In the genomic region with DNA sequence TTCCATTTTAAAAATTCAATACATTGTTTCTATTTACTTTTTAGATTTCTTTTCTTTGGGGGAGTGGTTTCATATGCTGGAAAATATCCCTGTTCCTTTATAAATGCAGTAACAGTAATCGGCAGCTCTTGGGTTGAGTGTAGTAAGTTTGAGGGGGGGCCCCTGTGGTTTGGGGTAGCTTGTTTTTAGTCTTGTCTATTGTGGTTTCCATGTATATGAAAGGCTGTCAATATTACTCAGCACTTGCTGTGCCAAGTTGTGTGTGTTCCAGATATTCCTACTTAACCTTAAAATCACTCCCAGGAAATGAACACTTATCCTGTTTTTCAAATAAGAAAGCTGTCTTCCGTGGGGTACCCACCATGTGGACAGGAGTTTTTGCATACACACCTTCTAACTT, we compare ENCODE assay signal across 12 mouse cellular contexts. TPM values are rescaled to one million over a fixed set of nuclear protein-coding genes. Genes with fewer than 3 reads are reported as not detected.
DNase-seq lines count a peak whose midpoint lies in the region; ATAC-seq and TF ChIP-seq lines count a peak whose summit lies in the region.
"Had no signal": no experiment of that assay in that cellular context is flagged by ENCODE, and none has a peak within 500 bp of the region (broad histone marks: within the 10 kb centered on the region; RNA-seq: fewer than 3 reads in every experiment).

No protein-coding gene starts in this region.

- TF ChIP-seq EP300 in lung, postnatal 0 days (IDR thresholded peaks at IDR 0.05), result no peak

- 57% methylated on average over 2 of the region's 2 CpGs for WGBS in heart, embryonic 13.5 days
- WGBS in lung, postnatal 0 days, result 34% methylated on average over 2 of the region's 2 CpGs
- WGBS in lung, adult 2 months, result 6% methylated on average over 2 of the region's 2 CpGs
- WGBS in liver, embryonic 16.5 days (ENCODE audit: insufficient replicate concordance), result 37% methylated on average over 2 of the region's 2 CpGs
- 84% methylated on average over 2 of the region's 2 CpGs for WGBS in forebrain, embryonic 10.5 days

- no peak for ATAC-seq in heart, embryonic 13.5 days (ENCODE audit: extremely low read depth, insufficient number of reproducible peaks, low FRiP score, low TSS enrichment)
- ATAC-seq in lung, postnatal 0 days, result no peak
- ATAC-seq in liver, embryonic 16.5 days (ENCODE audit: low read depth), result no peak

- H3K27ac ChIP-seq in heart, embryonic 13.5 days (replicated peaks), result peak overlapping the region; percentile 25; the same call in 1 of the 2 replicates
- H3K27ac ChIP-seq in lung, postnatal 0 days (ENCODE audit: low read length), result peak overlapping the region; percentile 47; the same call in 1 of the 2 replicates
- H3K27ac ChIP-seq in liver, embryonic 16.5 days (ENCODE audit: low read length), result peak overlapping the region; percentile 38
- H3K27ac ChIP-seq in forebrain, embryonic 10.5 days, result no peak overlapping the region
- H3K27ac ChIP-seq: macrophage had no signal

- no peaks in the 10 kb centered on the region for H3K27me3 ChIP-seq in heart, embryonic 13.5 days (replicated peaks)
- H3K27me3 ChIP-seq in lung, postnatal 0 days (replicated peaks; ENCODE audit: insufficient read depth, low read length), result no peaks in the 10 kb centered on the region
- no peaks in the 10 kb centered on the region for H3K27me3 ChIP-seq in liver, embryonic 16.5 days (ENCODE audit: control insufficient read depth, insufficient read depth, low read depth, low read length)
- H3K27me3 ChIP-seq in forebrain, embryonic 10.5 days (ENCODE audit: poor library complexity, severe bottlenecking), result no peaks in the 10 kb centered on the region

- DNase-seq in heart, adult 9 months (ENCODE audit: low spot score in 2 of 2), result no peak
- no peak for DNase-seq in lung, postnatal 0 days (ENCODE audit: low spot score)
- DNase-seq in lung, adult 2 months, result no peak
- peak; percentile 79 for DNase-seq in NIH3T3 (ENCODE audit: low read depth)
- DNase-seq in embryo, embryonic 9.5 days (ENCODE audit: extremely low spot score), result no peak
- no peak for DNase-seq in forebrain, embryonic 10.5 days (ENCODE audit: extremely low spot score, low spot score)
- DNase-seq: adrenal gland, postnatal 36 days; cerebellum, postnatal 36 days; right cerebral cortex, postnatal 25 days had no signal

- H3K9me3 ChIP-seq in heart, embryonic 13.5 days, result no peaks in the 10 kb centered on the region
- H3K9me3 ChIP-seq in lung, postnatal 0 days (ENCODE audit: low read length), result no peaks in the 10 kb centered on the region
- no peaks in the 10 kb centered on the region for H3K9me3 ChIP-seq in liver, embryonic 16.5 days (replicated peaks; ENCODE audit: control insufficient read depth, low read length)
- H3K9me3 ChIP-seq in forebrain, embryonic 10.5 days, result no peaks in the 10 kb centered on the region

- no peak for TF ChIP-seq POLR2A in lung, adult 2 months (IDR thresholded peaks at IDR 0.05; ENCODE audit: borderline replicate concordance, extremely low read depth, low read depth, low read length)

- no peak overlapping the region for H3K4me2 ChIP-seq in heart, embryonic 13.5 days
- no peak overlapping the region for H3K4me2 ChIP-seq in lung, postnatal 0 days (replicated peaks; ENCODE audit: low read depth, low read length)
- H3K4me2 ChIP-seq in liver, embryonic 16.5 days (ENCODE audit: low read depth, low read length), result no peak overlapping the region

- TF ChIP-seq CTCF in lung, postnatal 0 days (IDR thresholded peaks at IDR 0.05), result no peak
- TF ChIP-seq CTCF in lung, adult 2 months (IDR thresholded peaks at IDR 0.05; ENCODE audit: insufficient read depth, low read length), result no peak

- H3K4me1 ChIP-seq in heart, embryonic 13.5 days, result peaks cover 28% of the 10 kb centered on the region
- peaks cover 11% of the 10 kb centered on the region; the same call in 1 of the 2 replicates for H3K4me1 ChIP-seq in lung, postnatal 0 days (ENCODE audit: insufficient read depth, low read depth, low read length)
- H3K4me1 ChIP-seq in lung, adult 2 months (ENCODE audit: control insufficient read depth, insufficient read depth, low read length), result peaks cover 13% of the 10 kb centered on the region
- peaks cover 18% of the 10 kb centered on the region for H3K4me1 ChIP-seq in liver, embryonic 16.5 days (ENCODE audit: control insufficient read depth, low read depth, low read length)
- H3K4me1 ChIP-seq in forebrain, embryonic 10.5 days, result peaks cover 33% of the 10 kb centered on the region

- no peak overlapping the region for H3K9ac ChIP-seq in heart, embryonic 13.5 days
- H3K9ac ChIP-seq in lung, postnatal 0 days (replicated peaks; ENCODE audit: low read depth), result no peak overlapping the region
- H3K9ac ChIP-seq in liver, embryonic 16.5 days (ENCODE audit: low read depth, low read length), result no peak overlapping the region

- H3K4me3 ChIP-seq in heart, embryonic 13.5 days, result no peak overlapping the region
- H3K4me3 ChIP-seq in lung, postnatal 0 days (ENCODE audit: low read depth, low read length), result no peak overlapping the region
- no peak overlapping the region for H3K4me3 ChIP-seq in lung, adult 2 months (replicated peaks; ENCODE audit: extremely low read depth, low read depth, low read length)
- no peak overlapping the region for H3K4me3 ChIP-seq in liver, embryonic 16.5 days (ENCODE audit: low read depth, low read length)
- H3K4me3 ChIP-seq in forebrain, embryonic 10.5 days, result no peak overlapping the region

- peaks cover 48% of the 10 kb centered on the region for H3K36me3 ChIP-seq in heart, embryonic 13.5 days
- no peaks in the 10 kb centered on the region; the same call in 1 of the 2 replicates for H3K36me3 ChIP-seq in lung, postnatal 0 days (ENCODE audit: insufficient read depth, low read length)
- H3K36me3 ChIP-seq in liver, embryonic 16.5 days (ENCODE audit: control insufficient read depth, insufficient read depth), result peaks cover 35% of the 10 kb centered on the region
- peaks cover 71% of the 10 kb centered on the region for H3K36me3 ChIP-seq in forebrain, embryonic 10.5 days (replicated peaks)

RNA-seq across cellular contexts. Expression of gene Pnrc2, which starts 4.7 kb away (rescaled TPM):
- 114 and 125 TPM in 2 replicates for polyA plus RNA-seq in heart, embryonic 13.5 days (2015; fragmentation: Nextera tagmentation; extraction: Ambion mirVana)
- polyA plus RNA-seq in lung, postnatal 0 days (2015; fragmentation: Nextera tagmentation; extraction: Ambion mirVana), result 139 and 145 TPM in 2 replicates
- 13.6 and 21.0 TPM in 2 replicates for polyA plus RNA-seq in lung, adult 2 months (2012; rRNA removed)
- 74.9 and 81.1 TPM in 2 replicates for polyA plus RNA-seq in liver, embryonic 16.5 days (2015; fragmentation: Nextera tagmentation; extraction: Ambion mirVana)
- polyA plus RNA-seq in forebrain, embryonic 10.5 days (2016; fragmentation: Nextera tagmentation; extraction: Ambion mirVana), result 205 and 219 TPM in 2 replicates

RNA-seq across cellular contexts. Expression of gene Srsf10, which starts 13.4 kb away (rescaled TPM):
- polyA plus RNA-seq in heart, embryonic 13.5 days (2015; fragmentation: Nextera tagmentation; extraction: Ambion mirVana), result 130 and 140 TPM in 2 replicates
- 153 and 160 TPM in 2 replicates for polyA plus RNA-seq in lung, postnatal 0 days (2015; fragmentation: Nextera tagmentation; extraction: Ambion mirVana)
- 72.6 and 84.9 TPM in 2 replicates for polyA plus RNA-seq in lung, adult 2 months (2012; rRNA removed)
- polyA plus RNA-seq in liver, embryonic 16.5 days (2015; fragmentation: Nextera tagmentation; extraction: Ambion mirVana), result 81.8 and 90.3 TPM in 2 replicates
- 383 and 421 TPM in 2 replicates for polyA plus RNA-seq in forebrain, embryonic 10.5 days (2016; fragmentation: Nextera tagmentation; extraction: Ambion mirVana)

RNA-seq across cellular contexts. Expression of gene Cnr2, which starts 26.2 kb away (rescaled TPM):
- 0.29 and 0.36 TPM in 2 replicates for polyA plus RNA-seq in heart, embryonic 13.5 days (2015; fragmentation: Nextera tagmentation; extraction: Ambion mirVana)
- 1.9 and 2.2 TPM in 2 replicates for polyA plus RNA-seq in lung, postnatal 0 days (2015; fragmentation: Nextera tagmentation; extraction: Ambion mirVana)
- polyA plus RNA-seq in lung, adult 2 months (2012; rRNA removed), result 7.3 and 9.1 TPM in 2 replicates
- 2.9 TPM in 2 replicates for polyA plus RNA-seq in liver, embryonic 16.5 days (2015; fragmentation: Nextera tagmentation; extraction: Ambion mirVana)
- 0.30 and 0.48 TPM in 2 replicates for polyA plus RNA-seq in forebrain, embryonic 10.5 days (2016; fragmentation: Nextera tagmentation; extraction: Ambion mirVana)

RNA-seq across cellular contexts. Expression of gene Fuca1, which starts 51.5 kb away (rescaled TPM):
- polyA plus RNA-seq in heart, embryonic 13.5 days (2015; fragmentation: Nextera tagmentation; extraction: Ambion mirVana), result 46.0 and 47.9 TPM in 2 replicates
- polyA plus RNA-seq in lung, postnatal 0 days (2015; fragmentation: Nextera tagmentation; extraction: Ambion mirVana), result 107 and 131 TPM in 2 replicates
- 51.5 and 64.0 TPM in 2 replicates for polyA plus RNA-seq in lung, adult 2 months (2012; rRNA removed)
- 22.7 and 28.0 TPM in 2 replicates for polyA plus RNA-seq in liver, embryonic 16.5 days (2015; fragmentation: Nextera tagmentation; extraction: Ambion mirVana)
- polyA plus RNA-seq in forebrain, embryonic 10.5 days (2016; fragmentation: Nextera tagmentation; extraction: Ambion mirVana), result 46.4 and 52.4 TPM in 2 replicates
